Mouse (Mus musculus) olfactory bulb, adult 2 months (tissue): ENCODE measurements around the gene Zfp445.

ENCODE experiments used
- CTCF ChIP-seq: fragments of 200-500 bp; IDR thresholded peaks from 2 replicates; pipeline ENCODE4 v1.5.1; 2012; ENCODE audit warnings: low read depth, mild to moderate bottlenecking, low read length, moderate library complexity; ENCODE audit not compliant: insufficient read depth
- POLR2A ChIP-seq: fragments of 200-500 bp; IDR thresholded peaks from 2 replicates; pipeline ENCODE4 v1.6.1; 2012; ENCODE audit warnings: mild to moderate bottlenecking, low read depth, low read length, moderate library complexity; ENCODE audit not compliant: insufficient read depth

GRCm38 (mm10) chr9:122815239-122815851 lies 50.5 kb downstream of the Zfp445 start:
- no peak for TF ChIP-seq POLR2A
- TF ChIP-seq CTCF: no peak
